Mouse (Mus musculus): ENCODE data around the gene Dkk2. TPM values are rescaled to one million over a fixed set of nuclear protein-coding genes. Genes with fewer than 3 reads are reported as not detected.
A peak's percentile ranks its signal among the peaks of the same experiment; 100 is the strongest.

The Dkk2 gene
- total RNA-seq, 2 experiments from 2014 or later = not detected

- ATAC-seq (replicated peaks; ENCODE audit: poor library complexity) = no peak
These were observed 37.5 kb downstream of the Dkk2 start for GRCm38 (mm10) chr3:132122581-132122980.

- no peak for ATAC-seq (replicated peaks; ENCODE audit: poor library complexity)
These were observed 40.2 kb downstream of the Dkk2 start for GRCm38 (mm10) chr3:132125227-132125740.

DNA sequence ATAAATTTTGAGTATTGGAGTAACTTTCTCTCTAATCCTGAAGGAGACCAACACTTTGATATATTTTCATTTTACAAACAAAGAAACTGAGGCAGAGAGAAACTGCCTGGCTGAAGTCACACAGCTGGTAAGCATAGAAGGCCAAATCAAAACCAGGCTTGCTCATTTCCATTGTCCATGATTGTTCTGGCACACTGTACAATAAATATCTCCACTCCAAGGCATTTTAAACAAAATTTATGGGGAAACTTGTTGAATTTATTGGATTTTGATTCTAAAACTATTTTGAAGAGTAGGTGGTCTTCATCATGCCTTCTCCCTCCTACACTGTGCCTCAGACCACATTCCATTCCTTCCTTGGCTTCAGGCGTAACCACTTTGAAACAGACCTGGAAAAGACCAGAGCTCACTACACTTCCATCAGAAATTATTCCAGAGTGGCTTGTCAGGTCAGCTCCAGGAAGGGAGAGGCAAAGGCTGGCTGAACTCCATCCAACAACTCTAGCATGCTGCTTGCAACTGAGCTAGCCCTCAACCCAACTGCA is 44.7 kb downstream of the Dkk2 start:
- no peak for ATAC-seq (replicated peaks; ENCODE audit: poor library complexity)

GRCm38 (mm10) chr3:132130781-132131180 is 45.7 kb downstream of the Dkk2 start:
- peak; percentile 39; the same call in 1 of the 2 replicates for ATAC-seq (replicated peaks; ENCODE audit: poor library complexity)

GRCm38 (mm10) chr3:132131939-132132338 is 46.8 kb downstream of the Dkk2 start:
- ATAC-seq (replicated peaks; ENCODE audit: poor library complexity) = no peak

GRCm38 (mm10) chr3:132134502-132134901 is 49.4 kb downstream of the Dkk2 start:
- ATAC-seq (replicated peaks; ENCODE audit: poor library complexity) = peak; percentile 37; the same call in 1 of the 2 replicates

DNA sequence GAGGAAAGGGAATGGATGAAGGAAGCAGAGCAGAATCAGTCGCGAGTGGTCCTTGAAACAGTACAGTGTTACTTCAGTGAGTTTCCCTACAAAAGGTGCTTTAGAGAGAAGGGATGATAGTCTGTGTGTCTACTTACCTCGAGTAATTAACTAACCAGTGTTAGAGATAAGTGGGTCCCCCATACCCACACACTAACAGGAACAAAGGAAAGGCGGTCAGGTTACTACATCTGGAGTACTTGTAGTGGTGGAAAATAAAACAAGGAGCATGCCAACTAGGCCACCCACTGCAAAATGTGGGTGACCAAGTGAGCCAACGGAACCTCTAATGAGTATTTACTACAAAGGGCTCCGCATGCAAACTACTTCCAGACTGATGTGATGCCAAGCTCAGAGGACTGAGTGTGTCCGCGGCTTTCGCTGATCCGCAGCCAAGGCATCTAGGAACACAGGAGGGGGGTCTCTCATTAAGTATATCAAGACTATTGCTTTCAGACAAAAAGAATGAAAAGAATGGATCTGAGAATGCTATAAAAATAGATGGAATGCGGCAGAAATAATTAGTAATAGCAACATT is 52.8 kb downstream of the Dkk2 start:
- ATAC-seq (replicated peaks; ENCODE audit: poor library complexity) = no peak

GRCm38 (mm10) chr3:132141031-132141430 is 55.9 kb downstream of the Dkk2 start:
- no peak for ATAC-seq (replicated peaks; ENCODE audit: poor library complexity)

DNA sequence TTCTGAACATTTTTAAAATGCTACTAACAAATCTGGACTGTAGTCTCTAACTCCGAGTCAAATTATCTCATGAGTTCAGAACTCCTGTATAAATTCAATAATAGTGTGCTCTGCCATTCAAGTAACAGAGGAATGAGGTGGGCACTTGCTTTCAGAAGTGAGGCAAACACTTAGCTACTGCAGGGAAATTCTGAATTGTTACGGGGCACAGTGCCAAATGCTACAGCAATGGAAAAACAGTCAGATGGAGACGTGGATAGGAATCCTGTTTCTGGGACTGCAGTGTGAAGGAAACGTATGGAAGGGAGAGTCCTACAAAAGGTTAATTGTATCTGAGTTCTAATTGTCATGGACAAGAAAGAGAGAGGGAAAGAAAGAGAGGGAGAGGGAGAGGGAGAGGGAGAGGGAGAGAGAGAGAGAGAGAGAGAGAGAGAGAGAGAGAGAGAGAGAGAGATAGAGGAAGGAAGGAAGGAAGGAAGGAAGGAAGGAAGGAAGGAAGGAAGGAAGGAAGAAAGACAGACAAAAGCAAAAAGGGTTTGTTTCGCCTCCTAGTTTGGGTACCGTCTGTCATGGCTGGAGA is 64.4 kb downstream of the Dkk2 start:
- no peak for ATAC-seq (replicated peaks; ENCODE audit: poor library complexity)

- no peak for ATAC-seq (replicated peaks; ENCODE audit: poor library complexity)
These were observed 73.7 kb downstream of the Dkk2 start for GRCm38 (mm10) chr3:132158817-132159216.

DNA sequence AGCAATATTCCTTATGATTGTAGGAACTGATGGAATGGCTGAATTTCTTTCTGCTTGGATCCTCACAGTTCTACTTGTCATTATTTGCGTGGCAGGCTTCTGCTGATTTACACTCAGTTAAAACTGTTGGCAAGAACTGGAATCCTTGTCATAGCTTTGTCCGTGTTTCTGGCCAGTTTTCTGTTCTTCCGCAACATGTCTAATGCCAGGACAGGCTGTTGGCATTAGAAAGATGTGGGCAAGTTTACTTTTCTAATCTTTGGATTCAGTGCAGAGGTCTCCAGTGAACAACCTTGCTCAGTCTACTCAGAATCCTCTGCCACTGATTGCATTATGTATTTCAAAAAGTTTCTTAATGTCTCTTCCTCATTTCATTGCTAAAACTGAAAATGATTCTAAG is 83.8 kb downstream of the Dkk2 start:
- no peak for ATAC-seq (replicated peaks; ENCODE audit: poor library complexity)

- ATAC-seq (replicated peaks; ENCODE audit: poor library complexity) = no peak
These were observed 101.9 kb downstream of the Dkk2 start for GRCm38 (mm10) chr3:132186888-132187552.

DNA sequence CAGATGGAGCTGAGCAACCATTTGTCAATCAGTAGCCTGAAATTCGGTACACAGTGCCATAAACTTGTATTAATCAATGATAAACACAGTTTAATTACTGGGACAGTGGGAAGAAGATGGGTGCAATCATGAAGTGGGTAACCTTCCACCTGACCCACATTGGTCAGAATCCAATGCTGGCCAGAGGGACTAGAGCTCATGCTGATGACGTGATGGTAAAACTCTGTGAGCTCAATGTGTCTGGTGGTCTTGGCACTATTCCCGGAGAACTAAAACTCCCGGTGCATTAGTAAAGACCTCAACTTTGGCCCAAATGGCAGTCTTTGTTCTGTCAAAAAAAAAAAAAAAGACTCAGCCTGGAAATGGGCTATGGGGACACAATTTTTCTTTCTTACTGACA is 116.9 kb downstream of the Dkk2 start:
- no peak for ATAC-seq (replicated peaks; ENCODE audit: poor library complexity)

- no peak for ATAC-seq (replicated peaks; ENCODE audit: poor library complexity)
These were observed 117.6 kb downstream of the Dkk2 start for GRCm38 (mm10) chr3:132202665-132203064.

- peak; percentile 81 for ATAC-seq (replicated peaks; ENCODE audit: poor library complexity)
These were observed 122.4 kb downstream of the Dkk2 start for GRCm38 (mm10) chr3:132207469-132207868.

DNA sequence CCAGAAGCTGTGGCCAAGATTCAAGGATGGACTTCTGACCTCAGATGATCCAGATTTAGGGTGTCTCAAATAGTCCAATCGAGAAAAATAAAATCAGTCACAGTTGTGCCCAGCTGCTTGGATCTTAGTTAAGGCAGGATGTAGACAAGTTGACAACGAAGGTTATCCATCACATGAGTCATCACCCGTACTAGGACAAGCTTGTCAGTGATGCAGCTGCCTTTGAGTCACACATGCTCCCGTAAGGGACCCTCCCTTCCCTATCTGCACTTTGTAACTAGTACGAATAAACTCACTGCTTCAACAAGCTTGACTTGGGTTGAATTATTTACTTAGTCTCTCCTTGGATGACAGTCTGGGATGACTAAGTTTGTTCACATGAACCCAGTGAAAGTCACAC is 126.2 kb downstream of the Dkk2 start:
- ATAC-seq (replicated peaks; ENCODE audit: poor library complexity) = no peak

DNA sequence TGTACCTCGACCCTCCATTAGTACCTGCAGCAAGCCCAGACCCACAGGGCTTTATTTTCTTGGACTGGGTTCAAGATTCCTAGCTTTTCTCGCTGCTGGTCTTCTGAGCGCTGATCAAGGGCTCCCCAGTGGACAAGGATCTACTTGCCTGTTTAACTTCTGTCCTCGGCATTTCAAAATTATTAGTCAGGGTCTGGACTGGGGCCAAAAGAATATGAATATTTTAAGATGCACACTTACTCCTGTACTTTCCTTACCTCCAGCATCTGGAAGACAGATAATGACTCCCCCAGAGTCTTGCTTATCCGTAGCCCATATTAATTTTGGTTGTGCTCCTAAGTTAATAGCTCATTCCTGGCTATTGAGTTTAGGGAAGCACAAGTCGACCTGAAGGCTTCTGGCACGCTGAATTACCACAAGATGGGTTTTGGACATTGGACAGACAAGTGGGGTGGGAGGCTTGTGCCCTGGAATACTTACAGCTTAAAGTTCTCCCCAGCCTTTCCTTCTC is 134.9 kb downstream of the Dkk2 start:
- ATAC-seq (replicated peaks; ENCODE audit: poor library complexity) = no peak

- ATAC-seq (replicated peaks; ENCODE audit: poor library complexity) = peak; percentile 70
These were observed 142.5 kb downstream of the Dkk2 start for GRCm38 (mm10) chr3:132227622-132228021.
